In genomic region chr11:51854981-51855817, GRCm38 (mm10) we compare ENCODE assay signal across 8 mouse cellular contexts. TPM values are rescaled to one million over a fixed set of nuclear protein-coding genes. Genes with fewer than 3 reads are reported as not detected.
DNase-seq lines count a peak whose midpoint lies in the region; ATAC-seq and TF ChIP-seq lines count a peak whose summit lies in the region.

No protein-coding gene starts in this region.

- H3K27me3 ChIP-seq in embryonic facial prominence, embryonic 11.5 days (ENCODE audit: control insufficient read depth, insufficient read depth, low read length): peaks cover 12% of the 10 kb centered on the region
- H3K27me3 ChIP-seq in heart, adult 2 months (ENCODE audit: control insufficient read depth, insufficient read depth, low read length): no peaks in the 10 kb centered on the region
- H3K27me3 ChIP-seq in kidney, adult 2 months (replicated peaks; ENCODE audit: control insufficient read depth, insufficient read depth, low read length): no peaks in the 10 kb centered on the region
- 0 out of 2 replicates have a peak, but pooled peaks cover 2% of the 10 kb centered on the region for H3K27me3 ChIP-seq in limb, embryonic 15.5 days
- peaks cover 16% of the 10 kb centered on the region for H3K27me3 ChIP-seq in midbrain, embryonic 15.5 days (replicated peaks)

- peak; percentile 62 for ATAC-seq in embryonic facial prominence, embryonic 11.5 days (replicated peaks; ENCODE audit: insufficient number of reproducible peaks, low FRiP score, low TSS enrichment, low read depth)
- ATAC-seq in limb, embryonic 15.5 days (ENCODE audit: insufficient number of reproducible peaks, low FRiP score, low TSS enrichment, low read depth): peak; percentile 64
- peak; percentile 82 for ATAC-seq in midbrain, embryonic 15.5 days (replicated peaks)

- H3K9me3 ChIP-seq in embryonic facial prominence, embryonic 11.5 days (replicated peaks; ENCODE audit: control insufficient read depth, low read length): no peaks in the 10 kb centered on the region
- H3K9me3 ChIP-seq in limb, embryonic 15.5 days: no peaks in the 10 kb centered on the region
- no peaks in the 10 kb centered on the region for H3K9me3 ChIP-seq in midbrain, embryonic 15.5 days

- 1% methylated on average over 40 of the region's 42 CpGs for WGBS in embryonic facial prominence, embryonic 11.5 days
- WGBS in heart, adult 2 months: 6% methylated on average over 36 of the region's 42 CpGs
- 3% methylated on average over 41 of the region's 42 CpGs for WGBS in kidney, adult 2 months
- WGBS in limb, embryonic 15.5 days: 2% methylated on average over 36 of the region's 42 CpGs
- WGBS in midbrain, embryonic 15.5 days: 2% methylated on average over 41 of the region's 42 CpGs

- peaks cover 8% of the 10 kb centered on the region; the same call in 1 of the 2 replicates for H3K4me1 ChIP-seq in embryonic facial prominence, embryonic 11.5 days (ENCODE audit: control insufficient read depth, insufficient read depth, low read length)
- H3K4me1 ChIP-seq in heart, adult 2 months (ENCODE audit: control insufficient read depth, insufficient read depth, low read length): peaks cover 6% of the 10 kb centered on the region
- H3K4me1 ChIP-seq in kidney, adult 2 months (ENCODE audit: control insufficient read depth, insufficient read depth, low read length): peaks cover 6% of the 10 kb centered on the region; the same call in 1 of the 2 replicates
- peaks cover 65% of the 10 kb centered on the region for H3K4me1 ChIP-seq in limb, embryonic 15.5 days
- peaks cover 27% of the 10 kb centered on the region for H3K4me1 ChIP-seq in midbrain, embryonic 15.5 days

- no peak for TF ChIP-seq EP300 in heart, adult 2 months (IDR thresholded peaks at IDR 0.05; ENCODE audit: insufficient read depth, low read depth, low read length)

- peak overlapping the region; percentile 98 for H3K4me2 ChIP-seq in embryonic facial prominence, embryonic 11.5 days (ENCODE audit: low read depth, low read length)
- H3K4me2 ChIP-seq in limb, embryonic 15.5 days: peak overlapping the region; percentile 96
- H3K4me2 ChIP-seq in midbrain, embryonic 15.5 days: peak overlapping the region; percentile 100

- H3K4me3 ChIP-seq in embryonic facial prominence, embryonic 11.5 days (ENCODE audit: low read depth, low read length): peak overlapping the region; percentile 66
- H3K4me3 ChIP-seq in heart, adult 2 months: peak overlapping the region; percentile 80
- H3K4me3 ChIP-seq in kidney, adult 2 months (ENCODE audit: insufficient read depth, low read depth, low read length): peak overlapping the region; percentile 79
- peak overlapping the region; percentile 77 for H3K4me3 ChIP-seq in limb, embryonic 15.5 days
- peak overlapping the region; percentile 69 for H3K4me3 ChIP-seq in midbrain, embryonic 15.5 days

- intact Hi-C loops in heart, adult 2 months (cut with DNase I): loop anchor here (1.0 kb wide), 2 partner anchors 34 to 112 kb away; partner anchors contain the start of gene Cdkn2aipnl

- H3K79me2 ChIP-seq in heart, adult 2 months (replicated peaks; ENCODE audit: control insufficient read depth, insufficient read depth, low read length): no peaks in the 10 kb centered on the region

- peak overlapping the region; percentile 28 for H3K9ac ChIP-seq in embryonic facial prominence, embryonic 11.5 days (replicated peaks; ENCODE audit: low read length)
- peak overlapping the region; percentile 29; the same call in 1 of the 2 replicates for H3K9ac ChIP-seq in heart, adult 2 months (ENCODE audit: low read depth, low read length)
- H3K9ac ChIP-seq in limb, embryonic 15.5 days: peak overlapping the region; percentile 76
- peak overlapping the region; percentile 68 for H3K9ac ChIP-seq in midbrain, embryonic 15.5 days

- no peaks in the 10 kb centered on the region for H3K36me3 ChIP-seq in embryonic facial prominence, embryonic 11.5 days (replicated peaks; ENCODE audit: control insufficient read depth, insufficient read depth, low read depth, low read length)
- no peaks in the 10 kb centered on the region for H3K36me3 ChIP-seq in heart, adult 2 months (ENCODE audit: control insufficient read depth, insufficient read depth, low read length)
- no peaks in the 10 kb centered on the region for H3K36me3 ChIP-seq in kidney, adult 2 months (ENCODE audit: control insufficient read depth, insufficient read depth, low read length)
- H3K36me3 ChIP-seq in limb, embryonic 15.5 days: no peaks in the 10 kb centered on the region
- no peaks in the 10 kb centered on the region for H3K36me3 ChIP-seq in midbrain, embryonic 15.5 days (replicated peaks)

- peak; percentile 88 for DNase-seq in 3134 (ENCODE audit: extremely low read depth, insufficient read length, low spot score)
- peak; percentile 48 for DNase-seq in adrenal gland, adult 2 months
- DNase-seq in embryonic facial prominence, embryonic 11.5 days (ENCODE audit: low spot score): peak; percentile 90
- peak; percentile 84 to 85 for DNase-seq in heart, adult 2 months
- DNase-seq in kidney, adult 2 months: peak; percentile 82
- peak; percentile 66 to 68 for DNase-seq in spleen, adult 18-20 months

- TF ChIP-seq POLR2A in heart, adult 2 months (IDR thresholded peaks at IDR 0.05; ENCODE audit: insufficient read depth, low read depth, low read length): no peak
- TF ChIP-seq POLR2A in kidney, adult 2 months (IDR thresholded peaks at IDR 0.05; ENCODE audit: low read depth, low read length): no peak

- H3K27ac ChIP-seq in embryonic facial prominence, embryonic 11.5 days (replicated peaks; ENCODE audit: low read depth, low read length): peak overlapping the region; percentile 67; the same call in 1 of the 2 replicates
- H3K27ac ChIP-seq in heart, adult 2 months: peak overlapping the region; percentile 97
- 0 out of 2 replicates have a peak overlapping the region, but pooled peaks have one; percentile 32 for H3K27ac ChIP-seq in kidney, adult 2 months (ENCODE audit: insufficient read depth, low read depth, low read length)
- peak overlapping the region; percentile 97 for H3K27ac ChIP-seq in limb, embryonic 15.5 days
- H3K27ac ChIP-seq in midbrain, embryonic 15.5 days: peak overlapping the region; percentile 62; the same call in 1 of the 2 replicates

- peak; percentile 58 for TF ChIP-seq CTCF in heart, adult 2 months (IDR thresholded peaks at IDR 0.05)
- peak; percentile 42; the same call in 1 of the 2 replicates for TF ChIP-seq CTCF in kidney, adult 2 months (conservative IDR thresholded peaks at IDR 0.05; ENCODE audit: insufficient read depth, insufficient read length, low read depth, low read length)

RNA-seq across cellular contexts. Expression of gene Jade2, which starts 2.3 kb away (rescaled TPM):
- total RNA-seq in adrenal gland, adult 2 months (2021): 10 to 100 TPM; 13.7 to 21.8 TPM
- polyA plus RNA-seq in adrenal gland, adult 2 months (2012; rRNA removed): 12.8 and 13.0 TPM in 2 replicates
- polyA plus RNA-seq in embryonic facial prominence, embryonic 11.5 days (2014; fragmentation: Nextera tagmentation; extraction: Ambion mirVana): 0.26 and 0.52 TPM in 2 replicates
- 10 to 100 TPM; 11.3 to 12.4 TPM for total RNA-seq in heart, adult 2 months (2021)
- 6.5 and 7.3 TPM in 2 replicates for polyA plus RNA-seq in heart, adult 2 months (2012; rRNA removed)
- polyA plus RNA-seq in kidney, adult 2 months (2012; rRNA removed): 13.4 and 13.8 TPM in 2 replicates
- polyA plus RNA-seq in limb, embryonic 15.5 days (2015; fragmentation: Nextera tagmentation; extraction: Ambion mirVana): 1.8 and 1.9 TPM in 2 replicates
- 0.56 and 0.68 TPM in 2 replicates for polyA plus RNA-seq in midbrain, embryonic 15.5 days (2015; fragmentation: Nextera tagmentation; extraction: Ambion mirVana)

Comparison
In these comparisons a context has a peak if more than half of its experiments do, and no peak if none do; other contexts are left out.
1. Peak in every context shown above with its lines: DNase-seq, ATAC-seq, H3K4me3 ChIP-seq and H3K27ac ChIP-seq.
2. H3K27ac ChIP-seq: peak in every context shown above with its lines; median percentile 97 in heart, adult 2 months; 97 in limb, embryonic 15.5 days; 67 in embryonic facial prominence, embryonic 11.5 days; 62 in midbrain, embryonic 15.5 days; 32 in kidney, adult 2 months.